Comparison of ENCODE assay signal across 19 mouse cellular contexts in genomic region chr2:89544516-89544915, GRCm38 (mm10). TPM values are rescaled to one million over a fixed set of nuclear protein-coding genes. Genes with fewer than 3 reads are reported as not detected.
A peak's percentile ranks its signal among the peaks of the same experiment; 100 is the strongest.
DNase-seq lines count a peak whose midpoint lies in the region; ATAC-seq and TF ChIP-seq lines count a peak whose summit lies in the region.
"Had no signal": no experiment of that assay in that cellular context is flagged by ENCODE, and none has a peak within 500 bp of the region (broad histone marks: within the 10 kb centered on the region; RNA-seq: fewer than 3 reads in every experiment).

No protein-coding gene starts in this region.

- TF ChIP-seq EP300 in stomach, postnatal 0 days (optimal IDR thresholded peaks at IDR 0.05) = no peak

- no peak for TF ChIP-seq CTCF in brain, embryonic 14.5 days (IDR thresholded peaks at IDR 0.05; ENCODE audit: borderline replicate concordance, extremely low read depth, insufficient read depth, insufficient read length)
- peak; percentile 52 for TF ChIP-seq CTCF in stomach, postnatal 0 days (IDR thresholded peaks at IDR 0.05; ENCODE audit: low read depth)

- no peaks in the 10 kb centered on the region for H3K36me3 ChIP-seq in hindbrain, embryonic 11.5 days (ENCODE audit: control insufficient read depth, insufficient read depth, low read length)
- no peaks in the 10 kb centered on the region for H3K36me3 ChIP-seq in hindbrain, embryonic 12.5 days
- H3K36me3 ChIP-seq in midbrain, embryonic 14.5 days (ENCODE audit: control insufficient read depth, insufficient read depth, low read length) = no peaks in the 10 kb centered on the region
- no peaks in the 10 kb centered on the region for H3K36me3 ChIP-seq in midbrain, embryonic 13.5 days
- no peaks in the 10 kb centered on the region for H3K36me3 ChIP-seq in stomach, postnatal 0 days (ENCODE audit: control insufficient read depth, insufficient read depth, low read length)
- H3K36me3 ChIP-seq: heart, embryonic 13.5 days; liver, embryonic 12.5 days; neural tube, embryonic 15.5 days had no signal

- TF ChIP-seq POLR2A in brain, embryonic 14.5 days (IDR thresholded peaks at IDR 0.05; ENCODE audit: borderline replicate concordance, extremely low read depth, insufficient read depth, insufficient read length, poor library complexity, severe bottlenecking) = no peak

- 64% methylated on average over 2 of the region's 2 CpGs for WGBS in hindbrain, embryonic 11.5 days
- WGBS in hindbrain, embryonic 12.5 days = 56% methylated on average over 2 of the region's 2 CpGs
- 66% methylated on average over 2 of the region's 2 CpGs for WGBS in midbrain, embryonic 14.5 days
- 60% methylated on average over 2 of the region's 2 CpGs for WGBS in midbrain, embryonic 13.5 days
- 52% methylated on average over 2 of the region's 2 CpGs for WGBS in stomach, postnatal 0 days

- H3K4me3 ChIP-seq in hindbrain, embryonic 11.5 days (ENCODE audit: low read depth, low read length) = no peak overlapping the region
- H3K4me3 ChIP-seq in hindbrain, embryonic 12.5 days = no peak overlapping the region
- H3K4me3 ChIP-seq in midbrain, embryonic 14.5 days (replicated peaks; ENCODE audit: low read depth, low read length) = no peak overlapping the region
- no peak overlapping the region for H3K4me3 ChIP-seq in midbrain, embryonic 13.5 days (replicated peaks)
- no peak overlapping the region for H3K4me3 ChIP-seq in stomach, postnatal 0 days (ENCODE audit: low read depth, low read length)
- H3K4me3 ChIP-seq: heart, embryonic 13.5 days; liver, embryonic 12.5 days; neural tube, embryonic 15.5 days had no signal

- no peak overlapping the region for H3K4me2 ChIP-seq in hindbrain, embryonic 11.5 days (replicated peaks; ENCODE audit: low read depth, low read length)
- H3K4me2 ChIP-seq in hindbrain, embryonic 12.5 days (replicated peaks) = no peak overlapping the region
- no peak overlapping the region for H3K4me2 ChIP-seq in midbrain, embryonic 14.5 days (ENCODE audit: low read length)
- H3K4me2 ChIP-seq in midbrain, embryonic 13.5 days (replicated peaks) = no peak overlapping the region
- no peak overlapping the region for H3K4me2 ChIP-seq in stomach, postnatal 0 days (replicated peaks; ENCODE audit: low read depth)
- H3K4me2 ChIP-seq: heart, embryonic 13.5 days; liver, embryonic 12.5 days; neural tube, embryonic 15.5 days had no signal

- H3K4me1 ChIP-seq in hindbrain, embryonic 11.5 days (replicated peaks; ENCODE audit: control insufficient read depth, insufficient read depth, low read length) = no peaks in the 10 kb centered on the region
- no peaks in the 10 kb centered on the region for H3K4me1 ChIP-seq in hindbrain, embryonic 12.5 days
- H3K4me1 ChIP-seq in midbrain, embryonic 14.5 days (ENCODE audit: control insufficient read depth, insufficient read depth, low read length) = no peaks in the 10 kb centered on the region
- H3K4me1 ChIP-seq in midbrain, embryonic 13.5 days (replicated peaks) = no peaks in the 10 kb centered on the region
- H3K4me1 ChIP-seq in stomach, postnatal 0 days (replicated peaks; ENCODE audit: control insufficient read depth, insufficient read depth) = no peaks in the 10 kb centered on the region
- H3K4me1 ChIP-seq: heart, embryonic 13.5 days; liver, embryonic 12.5 days; neural tube, embryonic 15.5 days had no signal

- no peaks in the 10 kb centered on the region for H3K27me3 ChIP-seq in hindbrain, embryonic 11.5 days (ENCODE audit: control insufficient read depth, insufficient read depth, low read length)
- H3K27me3 ChIP-seq in hindbrain, embryonic 12.5 days = no peaks in the 10 kb centered on the region
- no peaks in the 10 kb centered on the region for H3K27me3 ChIP-seq in midbrain, embryonic 14.5 days (ENCODE audit: control insufficient read depth, insufficient read depth, low read length)
- no peaks in the 10 kb centered on the region for H3K27me3 ChIP-seq in midbrain, embryonic 13.5 days
- no peaks in the 10 kb centered on the region for H3K27me3 ChIP-seq in stomach, postnatal 0 days (ENCODE audit: control insufficient read depth, insufficient read depth, low read length)
- H3K27me3 ChIP-seq: heart, embryonic 13.5 days; liver, embryonic 12.5 days; neural tube, embryonic 15.5 days; Patski had no signal

- no peak for ATAC-seq in hindbrain, embryonic 11.5 days (ENCODE audit: low FRiP score)
- ATAC-seq in hindbrain, embryonic 12.5 days (ENCODE audit: low FRiP score) = no peak
- ATAC-seq in midbrain, embryonic 14.5 days (ENCODE audit: low FRiP score, low TSS enrichment) = no peak
- no peak for ATAC-seq in midbrain, embryonic 13.5 days
- ATAC-seq in stomach, postnatal 0 days (ENCODE audit: low FRiP score, low TSS enrichment) = no peak
- ATAC-seq: CD4-positive, CD25-positive, alpha-beta regulatory T cell, adult 4 months; liver, embryonic 12.5 days; Patski had no signal

- H3K9me3 ChIP-seq in hindbrain, embryonic 11.5 days (ENCODE audit: control insufficient read depth, low read length) = no peaks in the 10 kb centered on the region
- no peaks in the 10 kb centered on the region for H3K9me3 ChIP-seq in hindbrain, embryonic 12.5 days (replicated peaks)
- no peaks in the 10 kb centered on the region for H3K9me3 ChIP-seq in midbrain, embryonic 14.5 days (ENCODE audit: control insufficient read depth, low read length)
- no peaks in the 10 kb centered on the region for H3K9me3 ChIP-seq in midbrain, embryonic 13.5 days
- no peaks in the 10 kb centered on the region for H3K9me3 ChIP-seq in stomach, postnatal 0 days (ENCODE audit: control insufficient read depth, low read length)
- H3K9me3 ChIP-seq: heart, embryonic 13.5 days; liver, embryonic 12.5 days; neural tube, embryonic 15.5 days had no signal

- peak; percentile 6 for DNase-seq in hindbrain, embryonic 11.5 days (ENCODE audit: low spot score)
- DNase-seq in midbrain, embryonic 14.5 days = peak; percentile 77
- peak; percentile 49 for DNase-seq in brain, embryonic 14.5 days (ENCODE audit: low read depth)
- no peak for DNase-seq in stomach, postnatal 0 days (ENCODE audit: low spot score)
- DNase-seq in cerebellum, adult 11-12 months = no peak
- no peak for DNase-seq in urinary bladder, postnatal 36 days (ENCODE audit: low spot score in 2 of 2)
- DNase-seq: cerebellum, adult 9-11 months; gastrocnemius, postnatal 36 days; kidney, adult 8-10 months; lung, postnatal 14 days; right cerebral cortex, adult 18-20 months; thymus, adult 2 months had no signal

- no peak overlapping the region for H3K27ac ChIP-seq in hindbrain, embryonic 11.5 days (ENCODE audit: low read depth, low read length)
- no peak overlapping the region for H3K27ac ChIP-seq in hindbrain, embryonic 12.5 days
- no peak overlapping the region for H3K27ac ChIP-seq in midbrain, embryonic 14.5 days (replicated peaks; ENCODE audit: low read depth, low read length)
- no peak overlapping the region for H3K27ac ChIP-seq in midbrain, embryonic 13.5 days
- H3K27ac ChIP-seq in stomach, postnatal 0 days (replicated peaks) = no peak overlapping the region
- H3K27ac ChIP-seq: heart, embryonic 13.5 days; liver, embryonic 12.5 days; neural tube, embryonic 15.5 days had no signal

- no peak overlapping the region for H3K9ac ChIP-seq in hindbrain, embryonic 11.5 days (ENCODE audit: low read depth, low read length)
- no peak overlapping the region for H3K9ac ChIP-seq in hindbrain, embryonic 12.5 days
- H3K9ac ChIP-seq in midbrain, embryonic 14.5 days (replicated peaks; ENCODE audit: low read length) = no peak overlapping the region
- H3K9ac ChIP-seq in midbrain, embryonic 13.5 days (replicated peaks) = no peak overlapping the region
- H3K9ac ChIP-seq in stomach, postnatal 0 days (ENCODE audit: low read length) = no peak overlapping the region
- H3K9ac ChIP-seq: heart, embryonic 13.5 days; liver, embryonic 12.5 days; neural tube, embryonic 15.5 days had no signal

RNA-seq across cellular contexts. Expression of gene Olfr1243, which starts 13.2 kb away (rescaled TPM):
- not detected in 2 replicates for polyA plus RNA-seq in hindbrain, embryonic 11.5 days (2014; fragmentation: Nextera tagmentation; extraction: Ambion mirVana)
- polyA plus RNA-seq in hindbrain, embryonic 12.5 days (2016; fragmentation: Nextera tagmentation; extraction: Ambion mirVana) = not detected in 2 replicates
- not detected in 2 replicates for polyA plus RNA-seq in midbrain, embryonic 14.5 days (2014; fragmentation: Nextera tagmentation; extraction: Ambion mirVana)
- polyA plus RNA-seq in midbrain, embryonic 13.5 days (2015; fragmentation: Nextera tagmentation; extraction: Ambion mirVana) = not detected in 2 replicates
- polyA plus RNA-seq in brain, embryonic 14.5 days (2012; rRNA removed) = not detected in 2 replicates
- polyA plus RNA-seq in stomach, postnatal 0 days (2015; fragmentation: Nextera tagmentation; extraction: Ambion mirVana) = not detected in 2 replicates
- polyA plus RNA-seq: CD4-positive, CD25-positive, alpha-beta regulatory T cell, adult 4 months; heart, embryonic 13.5 days; liver, embryonic 12.5 days; neural tube, embryonic 15.5 days; Patski; thymus, adult 2 months had no signal

RNA-seq across cellular contexts. Expression of gene Olfr1245, which starts 33.7 kb away (rescaled TPM):
- polyA plus RNA-seq in hindbrain, embryonic 11.5 days (2014; fragmentation: Nextera tagmentation; extraction: Ambion mirVana) = not detected in 2 replicates
- not detected in 2 replicates for polyA plus RNA-seq in hindbrain, embryonic 12.5 days (2016; fragmentation: Nextera tagmentation; extraction: Ambion mirVana)
- not detected in 2 replicates for polyA plus RNA-seq in midbrain, embryonic 14.5 days (2014; fragmentation: Nextera tagmentation; extraction: Ambion mirVana)
- polyA plus RNA-seq in midbrain, embryonic 13.5 days (2015; fragmentation: Nextera tagmentation; extraction: Ambion mirVana) = not detected in 2 replicates
- not detected in 2 replicates for polyA plus RNA-seq in brain, embryonic 14.5 days (2012; rRNA removed)
- not detected in 2 replicates for polyA plus RNA-seq in stomach, postnatal 0 days (2015; fragmentation: Nextera tagmentation; extraction: Ambion mirVana)
- polyA plus RNA-seq: heart, embryonic 13.5 days; liver, embryonic 12.5 days; neural tube, embryonic 15.5 days; Patski; thymus, adult 2 months had no signal

RNA-seq across cellular contexts. Expression of gene Olfr1242, which starts 46.4 kb away (rescaled TPM):
- not detected in 2 replicates for polyA plus RNA-seq in hindbrain, embryonic 11.5 days (2014; fragmentation: Nextera tagmentation; extraction: Ambion mirVana)
- polyA plus RNA-seq in hindbrain, embryonic 12.5 days (2016; fragmentation: Nextera tagmentation; extraction: Ambion mirVana) = not detected in 2 replicates
- not detected in 2 replicates for polyA plus RNA-seq in midbrain, embryonic 14.5 days (2014; fragmentation: Nextera tagmentation; extraction: Ambion mirVana)
- polyA plus RNA-seq in midbrain, embryonic 13.5 days (2015; fragmentation: Nextera tagmentation; extraction: Ambion mirVana) = not detected in 2 replicates
- polyA plus RNA-seq in brain, embryonic 14.5 days (2012; rRNA removed) = not detected in 2 replicates
- not detected in 2 replicates for polyA plus RNA-seq in stomach, postnatal 0 days (2015; fragmentation: Nextera tagmentation; extraction: Ambion mirVana)
- polyA plus RNA-seq: CD4-positive, CD25-positive, alpha-beta regulatory T cell, adult 4 months; heart, embryonic 13.5 days; liver, embryonic 12.5 days; neural tube, embryonic 15.5 days; Patski; thymus, adult 2 months had no signal

RNA-seq across cellular contexts. Expression of gene Olfr1246, which starts 48.4 kb away (rescaled TPM):
- not detected in 2 replicates for polyA plus RNA-seq in hindbrain, embryonic 11.5 days (2014; fragmentation: Nextera tagmentation; extraction: Ambion mirVana)
- polyA plus RNA-seq in hindbrain, embryonic 12.5 days (2016; fragmentation: Nextera tagmentation; extraction: Ambion mirVana) = not detected in 2 replicates
- polyA plus RNA-seq in midbrain, embryonic 14.5 days (2014; fragmentation: Nextera tagmentation; extraction: Ambion mirVana) = not detected in 2 replicates
- polyA plus RNA-seq in midbrain, embryonic 13.5 days (2015; fragmentation: Nextera tagmentation; extraction: Ambion mirVana) = not detected in 2 replicates
- not detected in 2 replicates for polyA plus RNA-seq in brain, embryonic 14.5 days (2012; rRNA removed)
- not detected in 2 replicates for polyA plus RNA-seq in stomach, postnatal 0 days (2015; fragmentation: Nextera tagmentation; extraction: Ambion mirVana)
- polyA plus RNA-seq: CD4-positive, CD25-positive, alpha-beta regulatory T cell, adult 4 months; heart, embryonic 13.5 days; liver, embryonic 12.5 days; neural tube, embryonic 15.5 days; Patski; thymus, adult 2 months had no signal

RNA-seq across cellular contexts. Expression of gene Olfr1241, which starts 57.6 kb away (rescaled TPM):
- polyA plus RNA-seq in hindbrain, embryonic 11.5 days (2014; fragmentation: Nextera tagmentation; extraction: Ambion mirVana) = not detected in 2 replicates
- polyA plus RNA-seq in hindbrain, embryonic 12.5 days (2016; fragmentation: Nextera tagmentation; extraction: Ambion mirVana) = not detected in 2 replicates
- not detected in 2 replicates for polyA plus RNA-seq in midbrain, embryonic 14.5 days (2014; fragmentation: Nextera tagmentation; extraction: Ambion mirVana)
- polyA plus RNA-seq in midbrain, embryonic 13.5 days (2015; fragmentation: Nextera tagmentation; extraction: Ambion mirVana) = not detected in 2 replicates
- polyA plus RNA-seq in brain, embryonic 14.5 days (2012; rRNA removed) = not detected in 2 replicates
- not detected in 2 replicates for polyA plus RNA-seq in stomach, postnatal 0 days (2015; fragmentation: Nextera tagmentation; extraction: Ambion mirVana)
- polyA plus RNA-seq: CD4-positive, CD25-positive, alpha-beta regulatory T cell, adult 4 months; heart, embryonic 13.5 days; liver, embryonic 12.5 days; neural tube, embryonic 15.5 days; Patski; thymus, adult 2 months had no signal

Comparison
In these comparisons a context has a peak if more than half of its experiments do, and no peak if none do; other contexts are left out.
1. DNase-seq: peak in hindbrain, embryonic 11.5 days (single experiment), midbrain, embryonic 14.5 days (single experiment) and brain, embryonic 14.5 days (single experiment); none in stomach, postnatal 0 days (single experiment), cerebellum, adult 11-12 months (single experiment) and urinary bladder, postnatal 36 days (0 of 2).